Mouse (Mus musculus) heart, adult 9 months (tissue): ENCODE results near the gene Morn5.
A peak's percentile ranks its signal among the peaks of the same experiment; 100 is the strongest.

Experiments
- DNase-seq, 2 experiments: peaks; one replicate each; pipeline ENCODE4 v3.0.0; 2022; ENCODE audit warnings: low spot score in 2 of 2

The Morn5 gene

GRCm38 (mm10) chr2:36104436-36104955, 55.2 kb downstream of the Morn5 start:
- no peak for DNase-seq

GRCm38 (mm10) chr2:36104956-36105741, 55.9 kb downstream of the Morn5 start, which contains the start of gene Lhx6:
Gene Lhx6 (minus strand): TSS chr2:36105408.
- DNase-seq: peak in 1 of 2 experiments; percentile 32

GRCm38 (mm10) chr2:36108615-36109014, 59.4 kb downstream of the Morn5 start:
- no peak for DNase-seq

GRCm38 (mm10) chr2:36112632-36113031, 63.4 kb downstream of the Morn5 start:
- no peak for DNase-seq

GRCm38 (mm10) chr2:36126795-36127429, 77.7 kb downstream of the Morn5 start:
- no peak for DNase-seq

GRCm38 (mm10) chr2:36127973-36128372, 78.7 kb downstream of the Morn5 start:
- DNase-seq: peak; percentile 24 to 73

- DNase-seq: no peak
Observed at GRCm38 (mm10) chr2:36129051-36129450, 79.8 kb downstream of the Morn5 start.
